Mouse (Mus musculus): Measurements from ENCODE around the gene Ticam1. TPM values are rescaled to one million over a fixed set of nuclear protein-coding genes. Genes with fewer than 3 reads are reported as not detected.

The Ticam1 gene
- polyA plus RNA-seq, 1 experiment = 20.5 TPM

GRCm38 (mm10) chr17:56305156-56305555 lies 28.6 kb upstream of the Ticam1 start:
- 50% methylated on average over 9 of the region's 9 CpGs for WGBS
- peaks cover 9% of the 10 kb centered on the region; the same call in 1 of the 2 replicates for H3K4me1 ChIP-seq (ENCODE audit: control insufficient read depth, insufficient read depth, insufficient read length)
- H3K27ac ChIP-seq (ENCODE audit: insufficient read depth, low read length) = no peak overlapping the region
- DNase-seq (ENCODE audit: low read depth in 1 of 2, low spot score in 2 of 2) = no peak
- no peak overlapping the region for H3K4me3 ChIP-seq (ENCODE audit: extremely low read depth, insufficient read depth, insufficient read length)
- no peaks in the 10 kb centered on the region for H3K36me3 ChIP-seq (ENCODE audit: control insufficient read depth, insufficient read depth, low read length)
- H3K27me3 ChIP-seq (ENCODE audit: control insufficient read depth, insufficient read depth, low read length) = no peaks in the 10 kb centered on the region
- no peak for TF ChIP-seq POLR2A (IDR thresholded peaks at IDR 0.05; ENCODE audit: low read depth, low read length)
- no peak for TF ChIP-seq CTCF (IDR thresholded peaks at IDR 0.05; ENCODE audit: extremely low read depth, insufficient read depth, insufficient read length, insufficient replicate concordance)

- no peaks in the 10 kb centered on the region for H3K36me3 ChIP-seq (ENCODE audit: control insufficient read depth, insufficient read depth, low read length)
- peaks cover 9% of the 10 kb centered on the region; the same call in 1 of the 2 replicates for H3K4me1 ChIP-seq (ENCODE audit: control insufficient read depth, insufficient read depth, insufficient read length)
- DNase-seq (ENCODE audit: low read depth in 1 of 2, low spot score in 2 of 2) = no peak
- no peak for TF ChIP-seq CTCF (IDR thresholded peaks at IDR 0.05; ENCODE audit: extremely low read depth, insufficient read depth, insufficient read length, insufficient replicate concordance)
- no peak for TF ChIP-seq POLR2A (IDR thresholded peaks at IDR 0.05; ENCODE audit: low read depth, low read length)
- H3K27ac ChIP-seq (ENCODE audit: insufficient read depth, low read length) = peak overlapping the region; percentile 28; the same call in 1 of the 2 replicates
- peak overlapping the region; percentile 81 for H3K4me3 ChIP-seq (ENCODE audit: extremely low read depth, insufficient read depth, insufficient read length)
- 11% methylated on average over 11 of the region's 11 CpGs for WGBS
- no peaks in the 10 kb centered on the region for H3K27me3 ChIP-seq (ENCODE audit: control insufficient read depth, insufficient read depth, low read length)
Observed at GRCm38 (mm10) chr17:56304718-56305117, 28.1 kb upstream of the Ticam1 start.

- Histone ChIP-seq H3K27ac (ENCODE audit: insufficient read depth, low read length) (peak overlapping the region; percentile 28), H3K36me3 (ENCODE audit: control insufficient read depth, insufficient read depth, low read length) (no peaks in the 10 kb centered on the region), H3K4me3 (ENCODE audit: extremely low read depth, insufficient read depth, insufficient read length) (peak overlapping the region; percentile 81), H3K27me3 (ENCODE audit: control insufficient read depth, insufficient read depth, low read length) (no peaks in the 10 kb centered on the region), H3K4me1 (ENCODE audit: control insufficient read depth, insufficient read depth, insufficient read length) (peaks cover 4% of the 10 kb centered on the region; the same call in 1 of the 2 replicates)
- no peak for TF ChIP-seq CTCF (IDR thresholded peaks at IDR 0.05; ENCODE audit: extremely low read depth, insufficient read depth, insufficient read length, insufficient replicate concordance)
- TF ChIP-seq POLR2A (IDR thresholded peaks at IDR 0.05; ENCODE audit: low read depth, low read length) = no peak
- DNase-seq (ENCODE audit: low read depth in 1 of 2, low spot score in 2 of 2) = peak; percentile 90 to 96
- WGBS = under 1% methylated on average over 68 of the region's 68 CpGs
Observed at GRCm38 (mm10) chr17:56303847-56304586, 27.4 kb upstream of the Ticam1 start.

- H3K4me3 ChIP-seq (ENCODE audit: extremely low read depth, insufficient read depth, insufficient read length) = peak within 1 kb of the TSS; percentile 81
- TF ChIP-seq POLR2A (IDR thresholded peaks at IDR 0.05; ENCODE audit: low read depth, low read length) = no peak
- TF ChIP-seq CTCF (IDR thresholded peaks at IDR 0.05; ENCODE audit: extremely low read depth, insufficient read depth, insufficient read length, insufficient replicate concordance) = no peak
- peaks cover 4% of the 10 kb centered on the region; the same call in 1 of the 2 replicates for H3K4me1 ChIP-seq (ENCODE audit: control insufficient read depth, insufficient read depth, insufficient read length)
- peak in 1 of 2 experiments; percentile 50 for DNase-seq (ENCODE audit: low read depth in 1 of 2, low spot score in 2 of 2)
- no peaks in the 10 kb centered on the region for H3K27me3 ChIP-seq (ENCODE audit: control insufficient read depth, insufficient read depth, low read length)
- H3K36me3 ChIP-seq (ENCODE audit: control insufficient read depth, insufficient read depth, low read length) = no peaks in the 10 kb centered on the region
- under 1% methylated on average over 43 of the region's 43 CpGs for WGBS
- H3K27ac ChIP-seq (ENCODE audit: insufficient read depth, low read length) = no peak within 1 kb of the TSS
Observed at GRCm38 (mm10) chr17:56303160-56303846, 26.7 kb upstream of the Ticam1 start, which contains the start of gene Uhrf1. Uhrf1 (plus strand) TSS chr17:56303321.

- 68% methylated on average over 13 of the region's 13 CpGs for WGBS
- peaks cover 4% of the 10 kb centered on the region; the same call in 1 of the 2 replicates for H3K4me1 ChIP-seq (ENCODE audit: control insufficient read depth, insufficient read depth, insufficient read length)
- no peaks in the 10 kb centered on the region for H3K27me3 ChIP-seq (ENCODE audit: control insufficient read depth, insufficient read depth, low read length)
- TF ChIP-seq POLR2A (IDR thresholded peaks at IDR 0.05; ENCODE audit: low read depth, low read length) = no peak
- TF ChIP-seq CTCF (IDR thresholded peaks at IDR 0.05; ENCODE audit: extremely low read depth, insufficient read depth, insufficient read length, insufficient replicate concordance) = no peak
- DNase-seq (ENCODE audit: low read depth in 1 of 2, low spot score in 2 of 2) = no peak
- H3K27ac ChIP-seq (ENCODE audit: insufficient read depth, low read length) = no peak overlapping the region
- H3K4me3 ChIP-seq (ENCODE audit: extremely low read depth, insufficient read depth, insufficient read length) = no peak overlapping the region
- no peaks in the 10 kb centered on the region for H3K36me3 ChIP-seq (ENCODE audit: control insufficient read depth, insufficient read depth, low read length)
Observed at GRCm38 (mm10) chr17:56302363-56302996, 25.9 kb upstream of the Ticam1 start.

GRCm38 (mm10) chr17:56300186-56300585 lies 23.6 kb upstream of the Ticam1 start, which contains the start of gene Arrdc5:
Arrdc5 (minus strand) TSS chr17:56300286.
- Histone ChIP-seq H3K4me1 (ENCODE audit: control insufficient read depth, insufficient read depth, insufficient read length) (peaks cover 4% of the 10 kb centered on the region; the same call in 1 of the 2 replicates), H3K27ac (ENCODE audit: insufficient read depth, low read length) (no peak within 1 kb of the TSS), H3K4me3 (ENCODE audit: extremely low read depth, insufficient read depth, insufficient read length) (no peak within 1 kb of the TSS), H3K36me3 (ENCODE audit: control insufficient read depth, insufficient read depth, low read length) (no peaks in the 10 kb centered on the region), H3K27me3 (ENCODE audit: control insufficient read depth, insufficient read depth, low read length) (no peaks in the 10 kb centered on the region)
- no peak for DNase-seq (ENCODE audit: low read depth in 1 of 2, low spot score in 2 of 2)
- 88% methylated on average over 9 of the region's 9 CpGs for WGBS
- no peak for TF ChIP-seq CTCF (IDR thresholded peaks at IDR 0.05; ENCODE audit: extremely low read depth, insufficient read depth, insufficient read length, insufficient replicate concordance)
- TF ChIP-seq POLR2A (IDR thresholded peaks at IDR 0.05; ENCODE audit: low read depth, low read length) = no peak
